Comparison of ENCODE assay signal across 20 mouse cellular contexts in genomic region chr9:105136404-105136803, GRCm38 (mm10). TPM values are rescaled to one million over a fixed set of nuclear protein-coding genes. Genes with fewer than 3 reads are reported as not detected.
"Had no signal": no experiment of that assay in that cellular context is flagged by ENCODE, and none has a peak within 500 bp of the region (broad histone marks: within the 10 kb centered on the region; RNA-seq: fewer than 3 reads in every experiment).

No protein-coding gene starts in this region.

- H3K4me2 ChIP-seq: intestine, embryonic 15.5 days; limb, embryonic 15.5 days; liver, embryonic 12.5 days; midbrain, embryonic 12.5 days; neural tube, embryonic 15.5 days had no signal

- H3K4me3 ChIP-seq: intestine, embryonic 15.5 days; left cerebral cortex, adult 2 months; limb, embryonic 15.5 days; liver, embryonic 12.5 days; midbrain, embryonic 12.5 days; neural tube, embryonic 15.5 days had no signal

- H3K27me3 ChIP-seq: intestine, embryonic 15.5 days; limb, embryonic 15.5 days; liver, embryonic 12.5 days; midbrain, embryonic 12.5 days; neural tube, embryonic 15.5 days had no signal

- DNase-seq: kidney, adult 18-20 months; kidney, postnatal 25 days; thymus, adult 2 months; thymus, postnatal 4 days had no signal

- H3K27ac ChIP-seq: intestine, embryonic 15.5 days; left cerebral cortex, adult 2 months; limb, embryonic 15.5 days; liver, embryonic 12.5 days; midbrain, embryonic 12.5 days; neural tube, embryonic 15.5 days had no signal

- H3K9me3 ChIP-seq: intestine, embryonic 15.5 days; limb, embryonic 15.5 days; liver, embryonic 12.5 days; midbrain, embryonic 12.5 days; neural tube, embryonic 15.5 days had no signal

- H3K4me1 ChIP-seq: limb, embryonic 15.5 days; neural tube, embryonic 15.5 days had no signal

- H3K9ac ChIP-seq: intestine, embryonic 15.5 days; limb, embryonic 15.5 days; liver, embryonic 12.5 days; midbrain, embryonic 12.5 days; neural tube, embryonic 15.5 days had no signal

- H3K36me3 ChIP-seq: intestine, embryonic 15.5 days; limb, embryonic 15.5 days; liver, embryonic 12.5 days; midbrain, embryonic 12.5 days; neural tube, embryonic 15.5 days had no signal

- ATAC-seq: intestine, embryonic 15.5 days; liver, embryonic 12.5 days; midbrain, embryonic 16.5 days had no signal

RNA-seq across cellular contexts. Expression of gene 1700080E11Rik, which starts 8.5 kb away (rescaled TPM):
- total RNA-seq: layer of hippocampus, postnatal 25 days; left cerebral cortex, adult 2 months; left cerebral cortex, postnatal 14 days; megakaryocyte-erythroid progenitor cell, adult 5-6 weeks had no signal
- polyA plus RNA-seq: intestine, embryonic 15.5 days; kidney, embryonic 14.5 days; limb, embryonic 11.5 days; limb, embryonic 15.5 days; liver, embryonic 12.5 days; liver, embryonic 16.5 days; lung, embryonic 16.5 days; midbrain, embryonic 12.5 days; midbrain, embryonic 16.5 days; neural tube, embryonic 11.5 days; neural tube, embryonic 15.5 days; stomach, embryonic 14.5 days; thymus, adult 2 months had no signal
